Mouse (Mus musculus) regulatory T cell (primary cell): ENCODE results near the gene Atp6v0a4.

Experiments used
- in situ Hi-C: fragments of 300-600 bp; cut with MboI, MseI; formaldehyde crosslinking; loops from one replicate; pipeline ENCODE4 v1.15.1; 2025; ENCODE audit warnings: high pct_unique_total_duplicates

Atp6v0a4 gene

GRCm38 (mm10) chr6:38124207-38124835 lies at the start of gene Atp6v0a4:
Atp6v0a4 (minus strand) TSS chr6:38124586.
- in situ Hi-C loops: no loop called here

- in situ Hi-C loops: loop anchor here (5.0 kb wide), 1 partner anchor 82 kb away; no protein-coding TSS in a partner anchor
Observed at GRCm38 (mm10) chr6:38165385-38165784, 41.0 kb upstream of the Atp6v0a4 start.

- in situ Hi-C loops: loop anchor here (5.0 kb wide), 1 partner anchor 83 kb away; no protein-coding TSS in a partner anchor
Observed at GRCm38 (mm10) chr6:38164705-38165104, 40.3 kb upstream of the Atp6v0a4 start.

GRCm38 (mm10) chr6:38162825-38163504 lies 38.6 kb upstream of the Atp6v0a4 start:
- in situ Hi-C loops: no loop called here

- in situ Hi-C loops: no loop called here
Observed at GRCm38 (mm10) chr6:38160556-38160955, 36.2 kb upstream of the Atp6v0a4 start.

- in situ Hi-C loops: no loop called here
Observed at GRCm38 (mm10) chr6:38160102-38160501, 35.7 kb upstream of the Atp6v0a4 start.

GRCm38 (mm10) chr6:38159576-38159975 lies 35.2 kb upstream of the Atp6v0a4 start:
- in situ Hi-C loops: no loop called here

GRCm38 (mm10) chr6:38157925-38158324 lies 33.5 kb upstream of the Atp6v0a4 start:
- in situ Hi-C loops: no loop called here

GRCm38 (mm10) chr6:38156204-38156603 lies 31.8 kb upstream of the Atp6v0a4 start:
- in situ Hi-C loops: no loop called here

- in situ Hi-C loops: no loop called here
Observed at GRCm38 (mm10) chr6:38152305-38152704, 27.9 kb upstream of the Atp6v0a4 start.

GRCm38 (mm10) chr6:38149483-38149882 lies 25.1 kb upstream of the Atp6v0a4 start:
- in situ Hi-C loops: no loop called here

- in situ Hi-C loops: no loop called here
Observed at GRCm38 (mm10) chr6:38148626-38149025, 24.2 kb upstream of the Atp6v0a4 start.

- in situ Hi-C loops: no loop called here
Observed at GRCm38 (mm10) chr6:38147301-38147700, 22.9 kb upstream of the Atp6v0a4 start.

GRCm38 (mm10) chr6:38145463-38146065 lies 21.2 kb upstream of the Atp6v0a4 start:
- in situ Hi-C loops: no loop called here

GRCm38 (mm10) chr6:38144161-38144998 lies 20.0 kb upstream of the Atp6v0a4 start:
- in situ Hi-C loops: no loop called here

GRCm38 (mm10) chr6:38140402-38140801 lies 16.0 kb upstream of the Atp6v0a4 start:
- in situ Hi-C loops: no loop called here

- in situ Hi-C loops: no loop called here
Observed at GRCm38 (mm10) chr6:38139086-38139485, 14.7 kb upstream of the Atp6v0a4 start.

GRCm38 (mm10) chr6:38134806-38135559 lies 10.6 kb upstream of the Atp6v0a4 start:
- in situ Hi-C loops: no loop called here

- in situ Hi-C loops: no loop called here
Observed at GRCm38 (mm10) chr6:38131801-38132231, 7.4 kb upstream of the Atp6v0a4 start.

GRCm38 (mm10) chr6:38129883-38130282 lies 5.5 kb upstream of the Atp6v0a4 start:
- in situ Hi-C loops: no loop called here

- in situ Hi-C loops: no loop called here
Observed at GRCm38 (mm10) chr6:38128115-38128514, 3.7 kb upstream of the Atp6v0a4 start.
